Mouse (Mus musculus) heart, adult 2 months (tissue): ENCODE measurements at regions not wholly inside any gene's neighbourhood (a gene's known extent, or its start where the extent isn't known, plus 50 kb on each side); places are given as distances from the start of the nearest gene placed in this dataset.

Experiments used
- CTCF ChIP-seq: fragments of 200-600 bp; IDR thresholded peaks from 2 replicates; pipeline ENCODE4 v1.8.1; 2022; ENCODE audit warnings: antibody characterized with exemption, mild to moderate bottlenecking, moderate library complexity
- POLR2A ChIP-seq: fragments of 200-500 bp; IDR thresholded peaks from 2 replicates; pipeline ENCODE4 v1.6.1; 2011; ENCODE audit warnings: mild to moderate bottlenecking, low read depth, low read length, control low read depth; ENCODE audit not compliant: insufficient read depth

GRCm38 (mm10) chr11:31789967-31790366 lies 82.0 kb upstream of the Cpeb4 start:
- TF ChIP-seq POLR2A (no peak), CTCF (no peak)
